Mouse (Mus musculus): ENCODE results near the gene Sun2. TPM values are rescaled to one million over a fixed set of nuclear protein-coding genes. Genes with fewer than 3 reads are reported as not detected.
A peak's percentile ranks its signal among the peaks of the same experiment; 100 is the strongest.

Gene Sun2
- total and polyA plus RNA-seq, 3 experiments, result 18.6 to 26.5 (median 22.3) TPM

- TF ChIP-seq BHLHE40 (IDR thresholded peaks at IDR 0.05; ENCODE audit: low read depth, low read length) (peak; percentile 77), KAT2A (IDR thresholded peaks at IDR 0.05; ENCODE audit: insufficient replicate concordance, low read length) (no peak)
Measured at GRCm38 (mm10) chr15:79690426-79691022, 51.8 kb downstream of the Sun2 start, which contains the start of gene Gtpbp1 (continued).

GRCm38 (mm10) chr15:79689662-79690425, 52.5 kb downstream of the Sun2 start:
- peaks cover 15% of the 10 kb centered on the region for H3K27me3 ChIP-seq (replicated peaks)
- peak overlapping the region; percentile 34 for H3K9ac ChIP-seq (ENCODE audit: insufficient read depth, low read depth)
- TF ChIP-seq BHLHE40 (IDR thresholded peaks at IDR 0.05; ENCODE audit: low read depth, low read length) (peak; percentile 93), ZKSCAN1 (IDR thresholded peaks at IDR 0.05; ENCODE audit: borderline replicate concordance, low read depth, low read length) (no peak), IRF4 (IDR thresholded peaks at IDR 0.05; ENCODE audit: low read depth, low read length) (no peak), CHD1 (IDR thresholded peaks at IDR 0.05; ENCODE audit: low read depth, low read length) (no peak), NRF1 (IDR thresholded peaks at IDR 0.05; ENCODE audit: low read depth, low read length) (peak; percentile 32), E2F4 (IDR thresholded peaks at IDR 0.05; ENCODE audit: insufficient replicate concordance, low read depth, low read length) (no peak; the same call in 1 of the 2 replicates), MXI1 (IDR thresholded peaks at IDR 0.05; ENCODE audit: low read depth, low read length) (peak; percentile 68), MYC (IDR thresholded peaks at IDR 0.05; ENCODE audit: low read depth, low read length) (no peak), ZNF384 (IDR thresholded peaks at IDR 0.05; ENCODE audit: low read depth, low read length) (peak; percentile 90), SMC3 (IDR thresholded peaks at IDR 0.05; ENCODE audit: low read depth, low read length) (no peak), NELFE (IDR thresholded peaks at IDR 0.05; ENCODE audit: low read depth, low read length) (no peak), JUND (conservative IDR thresholded peaks at IDR 0.05; ENCODE audit: low read depth, low read length) (no peak), MAZ (IDR thresholded peaks at IDR 0.05; ENCODE audit: low read depth, low read length) (no peak; the same call in 1 of the 2 replicates), MAFK (IDR thresholded peaks at IDR 0.05; ENCODE audit: insufficient replicate concordance, low read length) (peak; percentile 58; the same call in 1 of the 2 replicates), ETS1 (conservative IDR thresholded peaks at IDR 0.05; ENCODE audit: low read depth, low read length) (peak; percentile 75)
- H3K9me3 ChIP-seq (replicated peaks; ENCODE audit: low read length), result no peaks in the 10 kb centered on the region
- peaks cover 41% of the 10 kb centered on the region for H3K79me2 ChIP-seq (replicated peaks; ENCODE audit: control insufficient read depth, extremely low read depth, insufficient read depth, poor library complexity, severe bottlenecking)
- peak overlapping the region; percentile 54; the same call in 1 of the 2 replicates for H3K27ac ChIP-seq (ENCODE audit: insufficient read depth, low read depth)
- peak overlapping the region; percentile 25 to 52 (median 50) for H3K4me3 ChIP-seq (replicated peaks in 1 of 3; ENCODE audit: low read depth in 2 of 3, low read length in 2 of 3, poor library complexity in 1 of 3)
- peak overlapping the region; percentile 93 for H3K4me2 ChIP-seq (ENCODE audit: insufficient read depth, low read depth, poor library complexity, severe bottlenecking)
- in situ Hi-C loops (cut with MboI; ENCODE audit: low pct_ligation_motif_present, low pct_unique_long_range_greater_than_20kb, low sequenced_read_pairs), result no loop called here
- dilution Hi-C loops (cut with MboI; ENCODE audit: extremely low pct_ligation_motif_present, extremely low pct_unique_long_range_greater_than_20kb, low sequenced_read_pairs), result no loop called here
- peaks cover 0 to 13% of the 10 kb centered on the region in 2 experiments for H3K36me3 ChIP-seq (replicated peaks in 1 of 2; ENCODE audit: control insufficient read depth in 1 of 2, insufficient read depth in 1 of 2, low read length in 1 of 2)
- no peak for DNase-seq (ENCODE audit: extremely low read depth)
- H3K4me1 ChIP-seq (ENCODE audit: control insufficient read depth in 1 of 2, insufficient read depth in 2 of 2), result peaks cover 5 to 63% of the 10 kb centered on the region in 2 experiments

Measured in CH12.LX (cell line).